Mouse (Mus musculus) spleen, postnatal 0 days (tissue): ENCODE measurements around the gene Zfp106. TPM values are rescaled to one million over a fixed set of nuclear protein-coding genes. Genes with fewer than 3 reads are reported as not detected.

Experiments
- polyA plus RNA-seq: library from polyadenylated mRNA; unstranded; fragments of >200 nt; fragmentation: Nextera tagmentation; extraction: Ambion mirVana; gene quantifications from 2 replicates; pipeline ENCODE4 v1.2.1, GENCODE M21; 2015

The Zfp106 gene
- 25.4 and 27.8 TPM in 2 replicates for polyA plus RNA-seq

GRCm38 (mm10) chr2:120563235-120563990, at the start of gene Zfp106:
Gene Zfp106 (minus strand): TSS chr2:120563843.

GRCm38 (mm10) chr2:120608830-120609723, 45.4 kb upstream of the Zfp106 start, which contains the start of the genes Haus2 and Lrrc57:
Gene Haus2 (plus strand): TSS chr2:120609383.
Gene Lrrc57 (minus strand): TSS chr2:120609520.

DNA sequence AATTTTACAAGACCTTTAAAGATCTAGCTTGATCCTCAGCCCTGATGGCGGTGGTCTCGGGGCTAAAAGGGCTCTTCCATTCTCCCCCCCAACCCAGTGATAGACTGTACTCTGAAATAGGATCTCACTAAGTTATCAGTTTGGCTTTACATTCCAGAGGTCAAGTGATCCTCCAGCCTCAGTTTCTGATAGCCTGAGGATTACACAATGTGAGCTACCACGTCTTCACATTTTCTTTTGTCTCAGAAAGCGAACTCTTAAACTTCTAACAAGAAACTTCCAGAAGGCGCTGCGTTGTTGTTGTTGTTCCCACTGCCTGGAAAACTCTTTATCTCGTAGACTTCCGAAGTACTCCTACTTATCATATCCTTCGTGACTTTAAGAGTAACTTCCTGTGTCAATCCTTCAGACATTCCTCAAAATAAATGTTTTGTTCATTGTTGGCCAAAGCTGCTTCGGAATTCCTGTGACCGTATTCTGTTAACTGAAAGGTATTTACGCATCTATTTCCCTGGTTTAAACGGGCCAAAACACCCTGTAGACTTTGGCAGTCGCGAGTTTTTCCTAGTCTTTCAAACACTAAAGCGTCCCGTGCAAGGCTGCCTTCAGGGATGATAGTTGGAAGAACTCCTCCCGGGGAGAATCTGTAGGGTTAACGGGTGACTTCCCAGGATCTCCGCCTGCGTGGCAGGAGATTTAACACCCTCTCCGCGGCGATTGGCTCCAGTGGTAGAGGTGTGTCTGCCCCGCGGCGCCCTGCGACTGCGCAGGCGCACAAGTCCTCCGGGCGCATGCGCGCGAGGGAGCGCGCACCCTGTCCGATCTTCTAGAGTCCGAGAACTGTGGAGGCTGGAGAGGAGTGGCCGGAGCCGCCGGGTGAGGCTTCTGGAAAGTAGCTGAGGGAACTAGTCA, 3.5 kb upstream of the Zfp106 start, which contains the start of gene Snap23:
Gene Snap23 (plus strand): TSS at position 786 of the 912 bp plus-strand sequence.

Other genes starting within 250 kb of the Zfp106 start
- 0.06 and 0.16 TPM in 2 replicates for gene Pla2g4f, start 249.7 kb downstream of the Zfp106 start, polyA plus RNA-seq
- gene Vps39, start 210.7 kb downstream of the Zfp106 start, polyA plus RNA-seq: 9.7 and 10.5 TPM in 2 replicates
- 10.0 and 10.6 TPM in 2 replicates for gene Ganc, start 159.9 kb downstream of the Zfp106 start, polyA plus RNA-seq
- gene Tmem87a, start 159.7 kb downstream of the Zfp106 start, polyA plus RNA-seq: 6.8 and 7.7 TPM in 2 replicates
- 2.6 and 2.9 TPM in 2 replicates for gene Capn3, start 107.8 kb downstream of the Zfp106 start, polyA plus RNA-seq
- 25.2 and 28.9 TPM in 2 replicates for gene Snap23, start 3.8 kb upstream of the Zfp106 start, polyA plus RNA-seq
- gene Haus2, start 45.5 kb upstream of the Zfp106 start, polyA plus RNA-seq: 16.7 and 19.0 TPM in 2 replicates
- 13.5 and 14.1 TPM in 2 replicates for gene Lrrc57, start 45.7 kb upstream of the Zfp106 start, polyA plus RNA-seq
- 3.9 and 4.7 TPM in 2 replicates for gene Stard9, start 65.3 kb upstream of the Zfp106 start, polyA plus RNA-seq